Mouse (Mus musculus) kidney, embryonic 14.5 days (tissue): Measurements from ENCODE around the gene Ccs. TPM values are rescaled to one million over a fixed set of nuclear protein-coding genes. Genes with fewer than 3 reads are reported as not detected.
"Not testable (repeated sequence)": the region's sequence is repeated elsewhere in the genome, so short reads cannot be mapped to it uniquely, and the experiment has no call there.

ENCODE experiments used
- ATAC-seq: fragments of 200-750 bp; cut with Nextera tagmentation; 2 replicates; pipeline ENCODE4 v1.8.0; 2017; ENCODE audit warnings: moderate number of reproducible peaks, mild to moderate bottlenecking, moderate TSS enrichment, moderate library complexity; ENCODE audit not compliant: low FRiP score, low TSS enrichment
- H3K27ac ChIP-seq: fragments of 300-500 bp; sonication (generic); 2 replicates; pipeline ENCODE4 v1.5.1; 2014; ENCODE audit warnings: low read depth, mild to moderate bottlenecking, low read length, moderate library complexity, mixed read lengths
- H3K27me3 ChIP-seq: fragments of 300-500 bp; sonication (generic); 2 replicates; pipeline ENCODE4 v1.6.1; 2014; ENCODE audit warnings: mild to moderate bottlenecking, low read length; ENCODE audit not compliant: control insufficient read depth, insufficient read depth
- H3K36me3 ChIP-seq: fragments of 300-500 bp; sonication (generic); 2 replicates; pipeline ENCODE4 v1.6.1; 2014; ENCODE audit warnings: low read length, mixed read lengths; ENCODE audit not compliant: control insufficient read depth, insufficient read depth
- H3K4me1 ChIP-seq: fragments of 300-500 bp; sonication (generic); 2 replicates; pipeline ENCODE4 v1.6.1; 2014; ENCODE audit warnings: low read length, mixed read lengths; ENCODE audit not compliant: control insufficient read depth, insufficient read depth
- H3K4me2 ChIP-seq: fragments of 300-500 bp; sonication (generic); replicated peaks from 2 replicates; pipeline ENCODE4 v1.6.1; 2014; ENCODE audit warnings: low read depth, mild to moderate bottlenecking, low read length
- H3K4me3 ChIP-seq: fragments of 300-500 bp; sonication (generic); 2 replicates; pipeline ENCODE4 v1.5.1; 2014; ENCODE audit warnings: mild to moderate bottlenecking, low read length
- H3K9ac ChIP-seq: fragments of 300-500 bp; sonication (generic); 2 replicates; pipeline ENCODE4 v1.6.1; 2014; ENCODE audit warnings: low read depth, mild to moderate bottlenecking, low read length, moderate library complexity
- H3K9me3 ChIP-seq: fragments of 300-500 bp; sonication (generic); 2 replicates; pipeline ENCODE4 v1.6.1; 2016; ENCODE audit warnings: low read length; ENCODE audit not compliant: control insufficient read depth
- WGBS: fragments of 180-500 bp; shearing (Covaris S2); extraction: QIAGEN DNeasy Blood & Tissue Kit; methylation state at CpG from one replicate; pipeline ENCODE4 v1.1.7; 2014; 5-methylcytosine and 5-hydroxymethylcytosine counted together
- polyA plus RNA-seq: library from polyadenylated mRNA; unstranded; fragments of >200 nt; fragmentation: Nextera tagmentation; extraction: Ambion mirVana; gene quantifications from 2 replicates; pipeline ENCODE4 v1.2.1, GENCODE M21; 2014

Ccs gene
- polyA plus RNA-seq, 1 experiment from 2014 or later = 53.5 TPM

DNA sequence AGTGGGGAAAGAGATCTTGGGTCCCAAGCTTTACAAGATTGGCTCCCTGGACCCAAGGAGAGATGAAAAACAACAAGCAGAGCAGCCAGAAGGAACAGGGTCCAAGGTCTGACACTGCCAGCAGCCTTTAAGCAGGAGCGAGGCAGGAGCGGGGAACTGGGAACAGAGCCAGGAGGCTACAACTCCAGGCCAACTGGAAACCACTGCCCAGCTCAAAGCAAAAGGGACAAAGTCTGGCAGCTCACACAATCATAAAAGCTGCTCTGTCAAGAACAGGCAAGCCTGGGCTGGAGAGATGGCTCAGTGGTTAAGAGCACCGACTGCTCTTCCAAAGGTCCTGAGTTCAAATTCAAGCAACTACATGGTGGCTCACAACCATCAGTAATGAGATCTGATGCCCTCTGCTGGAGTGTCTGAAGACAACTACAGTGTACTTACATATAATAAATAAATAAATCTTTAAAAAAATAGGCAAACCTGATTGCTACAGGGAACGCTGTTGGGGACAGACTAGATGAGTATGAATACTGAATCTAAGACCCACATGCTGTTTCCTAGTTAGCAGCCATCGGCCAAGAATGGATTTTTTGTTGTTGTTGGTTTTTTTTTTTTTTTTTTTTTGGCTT is 18.3 kb downstream of the Ccs start:
- H3K36me3 ChIP-seq = peaks cover 8% of the 10 kb centered on the region
- no peak overlapping the region for H3K27ac ChIP-seq
- no peaks in the 10 kb centered on the region for H3K9me3 ChIP-seq
- no peak overlapping the region for H3K4me3 ChIP-seq
- H3K4me1 ChIP-seq = no peaks in the 10 kb centered on the region
- no peaks in the 10 kb centered on the region for H3K27me3 ChIP-seq
- H3K9ac ChIP-seq = no peak overlapping the region
- WGBS = 77% methylated on average over 5 of the region's 5 CpGs
- ATAC-seq = no peak
- H3K4me2 ChIP-seq = no peak overlapping the region

DNA sequence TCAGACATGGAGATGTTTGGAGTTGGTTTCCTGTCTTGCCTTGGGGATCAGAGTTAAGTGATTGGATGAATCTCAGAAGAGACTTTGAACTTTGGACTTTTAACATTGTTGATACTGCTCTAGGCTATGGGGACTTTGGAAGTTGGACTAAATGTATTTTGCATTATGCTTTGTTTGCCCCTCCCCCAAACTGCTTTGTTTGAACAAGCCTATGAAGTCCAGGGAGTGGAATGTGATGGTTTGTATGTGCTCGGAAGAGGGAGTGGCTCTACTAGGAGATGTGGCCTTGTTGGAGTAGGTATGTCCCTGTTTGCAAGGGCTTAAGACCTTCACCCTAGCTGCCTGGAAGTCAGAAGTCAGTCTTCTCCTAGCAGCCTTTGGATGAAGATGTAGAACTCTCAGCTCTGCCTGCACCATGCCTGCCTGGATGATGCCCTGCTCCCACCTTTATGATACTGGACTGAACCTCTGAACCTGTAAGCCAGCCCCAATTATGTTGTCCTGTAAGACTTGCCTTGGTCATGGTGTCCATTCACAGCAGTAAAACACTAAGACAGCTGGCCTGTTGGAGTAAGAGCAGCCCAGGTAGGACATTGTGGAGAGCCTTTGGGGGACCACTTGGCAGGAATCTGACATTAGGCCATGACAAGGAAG is 21.8 kb downstream of the Ccs start:
- H3K9ac ChIP-seq = no peak overlapping the region
- no peaks in the 10 kb centered on the region for H3K4me1 ChIP-seq
- H3K4me2 ChIP-seq = no peak overlapping the region
- 59% methylated on average over 1 of the region's 1 CpGs for WGBS
- H3K4me3 ChIP-seq = no peak overlapping the region
- H3K36me3 ChIP-seq = no peaks in the 10 kb centered on the region
- H3K9me3 ChIP-seq = no peaks in the 10 kb centered on the region
- no peak for ATAC-seq
- H3K27me3 ChIP-seq = no peaks in the 10 kb centered on the region
- H3K27ac ChIP-seq = no peak overlapping the region

DNA sequence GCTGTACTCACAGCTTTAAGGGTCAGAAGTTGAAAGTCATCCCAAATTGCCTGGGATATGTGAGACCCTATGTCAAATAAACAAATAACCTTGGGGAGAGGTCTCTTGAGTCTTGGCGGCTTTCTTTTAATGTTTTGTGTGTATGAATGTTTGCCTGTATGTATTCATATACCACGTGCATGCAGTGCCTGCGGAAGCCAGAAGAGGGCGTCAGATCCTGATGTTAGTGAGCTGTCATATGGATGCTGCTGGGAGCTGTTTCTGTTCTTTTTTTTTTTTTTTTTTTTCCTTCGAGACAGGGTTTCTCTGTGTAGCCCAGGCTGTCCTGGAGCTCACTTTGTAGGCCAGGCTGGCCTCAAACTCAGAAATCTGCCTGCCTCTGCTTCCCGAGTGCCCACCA is 26.1 kb downstream of the Ccs start:
- H3K36me3 ChIP-seq = no peaks in the 10 kb centered on the region
- no peaks in the 10 kb centered on the region for H3K9me3 ChIP-seq
- no peak for ATAC-seq
- H3K27ac ChIP-seq = no peak overlapping the region
- no peak overlapping the region for H3K4me3 ChIP-seq
- H3K27me3 ChIP-seq = no peaks in the 10 kb centered on the region
- no peak overlapping the region for H3K9ac ChIP-seq
- H3K4me2 ChIP-seq = no peak overlapping the region
- H3K4me1 ChIP-seq = peaks cover 17% of the 10 kb centered on the region
- WGBS = 87% methylated on average over 6 of the region's 6 CpGs

DNA sequence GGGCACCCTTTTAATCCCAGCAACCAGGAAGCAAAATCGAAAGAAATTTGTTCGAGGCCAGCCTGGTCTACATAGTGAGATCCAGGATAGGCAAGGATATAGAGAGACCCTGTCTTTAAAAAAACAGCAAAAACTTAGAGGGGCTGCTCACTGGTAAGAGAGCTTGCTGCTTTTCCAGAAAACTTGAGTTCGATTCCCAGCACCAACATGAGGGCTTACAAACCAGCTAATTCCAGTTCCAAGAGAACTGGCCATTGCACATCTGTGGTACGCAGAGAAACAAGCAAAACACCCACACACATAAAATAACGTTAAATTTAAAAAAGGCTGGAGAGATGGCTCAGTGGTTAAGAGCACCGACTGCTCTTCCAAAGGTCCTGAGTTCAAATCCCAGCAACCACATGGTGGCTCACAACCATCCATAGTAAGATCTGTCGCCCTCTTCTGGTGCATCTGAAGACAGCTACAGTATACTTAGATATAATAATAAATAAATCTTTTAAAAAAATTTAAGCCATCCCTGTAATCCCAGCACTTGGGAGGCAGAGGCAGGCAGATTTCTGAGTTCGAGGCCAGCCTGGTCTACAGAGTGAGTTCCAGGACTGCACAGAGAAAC is 26.7 kb downstream of the Ccs start:
- Histone ChIP-seq H3K4me2 (peak overlapping the region; percentile 51), H3K4me3 (peak overlapping the region; percentile 96), H3K9ac (peak overlapping the region; percentile 90), H3K4me1 (peaks cover 21% of the 10 kb centered on the region), H3K27ac (peak overlapping the region; percentile 93; the same call in 1 of the 2 replicates)
- H3K9me3 ChIP-seq, ATAC-seq, H3K27me3 ChIP-seq, H3K36me3 ChIP-seq: not testable (repeated sequence)
- 80% methylated on average over 8 of the region's 8 CpGs for WGBS

DNA sequence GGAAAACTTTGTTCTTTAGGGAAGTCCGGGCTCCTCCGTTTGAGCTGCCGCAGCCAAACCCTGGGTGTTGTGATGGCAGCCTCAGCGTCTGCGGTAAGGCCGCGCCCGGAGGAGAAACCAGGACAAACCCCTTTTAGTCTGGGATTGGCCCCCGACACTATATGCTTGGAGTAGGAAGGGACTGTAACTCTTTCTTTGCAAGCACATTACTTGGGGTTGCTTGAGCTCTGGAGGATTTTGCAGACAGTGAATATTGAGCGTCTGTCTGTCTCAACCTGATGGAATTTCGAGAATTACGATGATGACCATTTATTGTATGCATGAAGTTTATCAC is 27.3 kb downstream of the Ccs start:
- Histone ChIP-seq H3K27me3 (no peaks in the 10 kb centered on the region), H3K36me3 (no peaks in the 10 kb centered on the region), H3K4me1 (peaks cover 21% of the 10 kb centered on the region), H3K4me3 (peak overlapping the region; percentile 96), H3K9ac (peak overlapping the region; percentile 90), H3K4me2 (peak overlapping the region; percentile 51), H3K9me3 (no peaks in the 10 kb centered on the region), H3K27ac (peak overlapping the region; percentile 93)
- 4% methylated on average over 12 of the region's 12 CpGs for WGBS
- ATAC-seq = peak; percentile 34; the same call in 1 of the 2 replicates

DNA sequence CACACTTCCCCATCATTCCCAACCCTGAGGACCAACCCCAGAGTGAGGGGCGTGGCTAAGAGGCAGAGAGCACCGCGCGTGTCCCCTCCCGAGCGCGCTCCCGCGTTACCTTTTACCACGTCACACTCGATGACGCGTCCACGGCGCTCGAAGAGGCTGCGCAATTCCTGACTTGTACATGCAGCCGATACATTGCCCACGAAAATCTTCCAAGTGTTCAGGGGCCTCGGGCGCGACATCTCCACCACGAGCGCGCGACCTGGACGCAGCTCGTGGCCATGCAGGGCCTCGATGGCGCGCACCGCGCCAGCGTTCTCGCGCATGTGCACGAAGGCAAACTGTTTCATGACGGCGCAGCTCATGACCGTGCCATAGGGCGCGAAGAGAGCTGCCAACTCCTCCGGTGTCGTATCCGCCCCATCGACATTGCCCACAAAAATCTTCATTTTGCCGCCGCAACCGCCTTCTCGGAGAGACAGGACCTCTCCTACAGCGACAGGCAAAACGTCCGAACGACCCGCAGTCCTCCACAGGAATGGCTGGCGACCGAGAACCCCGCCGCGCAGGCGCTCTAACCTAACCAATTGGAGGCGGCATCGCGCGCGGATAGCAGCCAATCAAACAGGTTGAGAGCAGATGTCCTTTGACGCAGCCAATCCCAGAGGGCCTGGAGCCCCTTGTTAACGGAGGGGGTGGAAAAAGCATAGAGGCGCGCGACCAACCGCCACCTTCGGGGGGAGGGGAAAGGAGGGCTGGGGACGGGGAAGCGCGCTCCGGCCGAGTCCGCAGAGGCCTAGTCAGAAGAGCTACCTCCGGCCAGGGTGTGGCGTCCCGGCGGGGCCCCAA is 27.8 kb downstream of the Ccs start, which contains the start of the genes Gm21992 and Rbm14:
TSS of gene Gm21992 (minus strand) at position 550 of the 846 bp plus-strand sequence.
TSS of gene Rbm14 (minus strand) at position 572 of the 846 bp plus-strand sequence.
- Histone ChIP-seq H3K36me3 (no peaks in the 10 kb centered on the region), H3K4me1 (peaks cover 21% of the 10 kb centered on the region), H3K4me2 (peak within 1 kb of the TSS; percentile 77), H3K27me3 (no peaks in the 10 kb centered on the region), H3K9ac (peak within 1 kb of the TSS; percentile 90), H3K27ac (peak within 1 kb of the TSS; percentile 94), H3K9me3 (no peaks in the 10 kb centered on the region), H3K4me3 (peak within 1 kb of the TSS; percentile 96)
- ATAC-seq = peak; percentile 99
- under 1% methylated on average over 82 of the region's 83 CpGs for WGBS

DNA sequence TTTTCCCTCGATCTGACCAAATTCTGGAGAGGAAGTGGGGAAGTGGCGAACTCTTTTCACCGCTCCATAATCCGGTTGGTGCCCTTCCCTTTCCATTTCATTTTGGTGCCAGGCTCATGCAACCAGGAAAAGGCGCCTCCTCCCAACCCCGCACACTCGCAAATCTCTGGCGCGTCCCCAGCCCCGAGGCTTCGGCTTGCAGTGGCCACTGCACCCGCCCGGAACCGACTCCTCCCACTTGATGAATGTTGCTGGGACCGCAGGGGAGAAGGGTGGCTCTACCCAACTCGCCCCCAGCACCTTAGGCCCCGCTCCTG is 28.4 kb downstream of the Ccs start:
- peak overlapping the region; percentile 82 for H3K9ac ChIP-seq
- H3K4me1 ChIP-seq = peaks cover 21% of the 10 kb centered on the region
- no peaks in the 10 kb centered on the region for H3K9me3 ChIP-seq
- H3K4me3 ChIP-seq = peak overlapping the region; percentile 96
- no peaks in the 10 kb centered on the region for H3K36me3 ChIP-seq
- H3K27me3 ChIP-seq = no peaks in the 10 kb centered on the region
- H3K4me2 ChIP-seq = peak overlapping the region; percentile 77
- no peak; the same call in 1 of the 2 replicates for ATAC-seq
- 1% methylated on average over 17 of the region's 17 CpGs for WGBS
- peak overlapping the region; percentile 94 for H3K27ac ChIP-seq

DNA sequence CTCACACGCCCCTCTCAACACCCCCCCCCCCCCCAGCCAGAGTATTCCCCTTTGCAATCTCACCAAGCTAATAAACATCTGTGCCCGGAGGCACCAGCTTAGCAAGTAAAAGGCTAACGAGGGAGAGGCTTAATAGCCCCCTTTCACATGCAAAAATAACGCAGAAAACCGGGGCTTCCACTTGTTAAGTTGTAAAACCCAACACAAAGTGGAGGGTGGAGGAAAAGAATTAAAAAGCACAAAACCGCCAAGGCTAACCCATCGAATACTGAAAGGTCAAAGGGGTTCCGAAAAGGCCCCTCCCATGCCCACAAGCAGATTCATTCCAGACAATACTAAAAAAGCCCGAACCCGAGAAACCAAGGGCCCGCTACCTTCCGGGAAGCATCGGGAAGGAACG is 28.8 kb downstream of the Ccs start:
- Histone ChIP-seq H3K4me2 (peak overlapping the region; percentile 77), H3K27me3 (no peaks in the 10 kb centered on the region), H3K4me3 (peak overlapping the region; percentile 96), H3K4me1 (peaks cover 21% of the 10 kb centered on the region), H3K27ac (no peak overlapping the region), H3K9ac (peak overlapping the region; percentile 82), H3K36me3 (no peaks in the 10 kb centered on the region), H3K9me3 (no peaks in the 10 kb centered on the region)
- no peak for ATAC-seq
- under 1% methylated on average over 14 of the region's 14 CpGs for WGBS
